Mouse (Mus musculus): ENCODE measurements around the gene Gm17402. TPM values are rescaled to one million over a fixed set of nuclear protein-coding genes. Genes with fewer than 3 reads are reported as not detected.

The Gm17402 gene
- total RNA-seq (2021) = not detected in 2 replicates
- long read RNA-seq = 0 reads

DNA sequence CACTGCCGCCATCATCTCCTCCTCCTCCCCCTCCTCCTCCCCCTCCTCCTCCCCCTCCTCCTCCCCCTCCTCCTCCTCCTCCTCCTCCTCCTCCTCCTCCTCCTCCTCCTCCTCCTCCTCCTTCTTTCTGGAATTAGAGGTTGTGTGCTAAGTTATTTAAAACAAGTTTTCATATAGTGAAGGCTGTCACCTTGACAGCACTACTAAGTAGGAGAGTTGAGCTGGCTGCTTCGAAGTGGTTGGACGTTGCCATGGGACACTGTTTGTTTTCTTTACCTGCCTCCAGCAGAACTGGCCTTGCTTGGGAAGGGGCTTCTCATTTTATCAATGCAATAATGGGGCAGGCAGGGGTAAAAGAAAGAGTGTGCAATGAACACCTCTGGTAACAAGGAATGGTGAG is at the start of gene Gm17402:
Gene Gm17402, minus strand, starts transcription at position 101 of the 400 bp plus-strand sequence.
- no peak for DNase-seq

DNA sequence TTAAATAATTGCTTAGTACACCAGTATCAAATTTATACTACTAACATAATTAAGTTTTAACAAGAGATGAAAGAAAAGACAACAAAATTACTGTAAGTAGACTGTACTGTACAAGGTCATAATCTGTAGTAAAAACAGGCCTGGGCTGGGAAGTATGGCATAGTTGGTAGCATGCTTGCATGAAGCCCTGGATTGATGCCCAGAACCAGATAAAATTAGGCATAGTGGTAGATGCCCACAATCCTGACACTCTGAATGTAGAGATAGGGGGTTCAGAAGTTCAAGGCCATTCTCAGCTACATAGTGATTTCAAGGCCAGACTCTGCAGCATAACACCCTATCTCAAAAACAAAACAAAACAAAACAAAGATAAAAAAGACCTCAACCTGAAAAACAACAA is 3.3 kb upstream of the Gm17402 start:
- DNase-seq = no peak

DNA sequence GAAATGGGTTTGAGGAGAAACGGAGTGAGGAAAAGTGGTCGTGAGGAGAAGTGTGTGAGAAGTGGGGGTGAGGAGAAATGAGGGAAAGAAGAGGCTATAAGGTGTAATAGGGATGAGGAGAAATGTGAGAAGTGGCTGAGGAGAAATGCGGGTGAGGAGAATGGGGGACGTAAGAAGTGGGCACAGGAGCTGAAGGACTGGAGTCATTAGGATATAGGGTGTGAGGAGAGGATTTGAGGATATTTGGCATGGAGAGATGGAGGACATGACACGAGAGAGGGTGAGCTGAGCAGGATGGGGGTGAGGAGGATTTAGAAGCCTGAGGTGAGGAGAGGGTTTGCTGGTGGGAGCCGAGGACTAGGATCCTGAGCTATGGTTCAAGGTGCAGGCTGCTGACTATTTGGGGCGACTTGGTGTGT is 594 bp downstream of the Gm17402 start:
- DNase-seq = no peak

DNA sequence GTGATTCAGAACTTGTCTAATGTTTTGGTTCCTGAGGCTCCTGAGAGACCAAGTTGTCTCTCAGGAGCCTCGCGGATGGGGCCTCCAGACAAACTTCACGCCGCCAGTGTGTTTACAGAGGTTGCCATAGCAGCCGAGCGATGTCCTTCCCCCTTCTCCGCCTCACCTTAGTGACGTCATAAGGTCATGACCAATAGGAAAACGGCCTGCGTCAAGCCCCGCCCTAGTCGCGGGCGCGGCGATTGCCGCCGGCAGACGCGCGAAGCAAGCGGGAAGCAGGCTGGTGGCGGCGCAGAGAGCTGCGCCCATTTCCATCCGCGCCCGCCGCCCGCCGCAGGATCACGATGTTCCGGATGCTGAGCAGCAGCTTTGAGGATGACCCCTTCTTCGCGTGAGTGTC is 1.1 kb downstream of the Gm17402 start, which contains the start of gene Mlf1:
Gene Mlf1, plus strand, starts transcription at position 226 of the 400 bp plus-strand sequence.
- peak; percentile 91 for DNase-seq

DNA sequence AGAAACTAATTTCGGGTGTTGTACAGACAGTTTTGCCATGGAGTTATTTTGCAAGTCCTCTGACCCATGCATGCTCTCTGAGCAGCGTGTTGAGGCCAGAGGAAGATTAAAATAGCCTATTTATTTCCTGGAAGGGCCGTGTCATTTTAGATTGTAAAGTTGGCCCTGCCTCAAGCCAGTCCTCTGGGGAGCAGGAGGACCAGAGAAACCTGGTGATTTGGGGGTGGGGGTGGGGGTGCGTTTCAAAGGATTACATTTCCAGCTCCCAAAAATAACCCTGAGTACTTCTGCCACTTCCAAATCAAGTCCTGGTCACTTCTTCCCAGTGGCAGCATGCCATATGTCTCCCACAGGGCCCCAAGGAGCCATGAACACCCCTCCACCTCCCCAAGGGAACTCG is 2.2 kb downstream of the Gm17402 start:
- no peak for DNase-seq

DNA sequence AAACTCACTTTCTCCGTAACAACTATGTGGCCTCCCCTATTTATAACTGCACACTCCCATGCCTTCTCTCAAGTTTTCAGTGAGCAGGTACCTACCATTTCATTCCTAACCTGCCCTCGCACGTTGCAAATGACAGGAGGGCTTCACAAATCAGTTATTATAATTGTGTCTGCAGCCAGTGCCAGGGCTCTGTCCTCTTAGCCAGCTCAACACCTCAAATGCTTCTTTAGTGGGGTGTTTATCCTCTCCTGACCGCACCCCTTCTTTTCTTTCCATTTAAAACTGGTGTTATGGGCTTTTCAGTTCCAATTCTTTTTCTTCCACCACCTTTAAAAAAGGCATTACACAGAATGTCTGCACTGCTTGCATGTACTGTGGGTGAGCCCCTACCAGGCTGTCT is 2.8 kb downstream of the Gm17402 start:
- no peak for DNase-seq

DNA sequence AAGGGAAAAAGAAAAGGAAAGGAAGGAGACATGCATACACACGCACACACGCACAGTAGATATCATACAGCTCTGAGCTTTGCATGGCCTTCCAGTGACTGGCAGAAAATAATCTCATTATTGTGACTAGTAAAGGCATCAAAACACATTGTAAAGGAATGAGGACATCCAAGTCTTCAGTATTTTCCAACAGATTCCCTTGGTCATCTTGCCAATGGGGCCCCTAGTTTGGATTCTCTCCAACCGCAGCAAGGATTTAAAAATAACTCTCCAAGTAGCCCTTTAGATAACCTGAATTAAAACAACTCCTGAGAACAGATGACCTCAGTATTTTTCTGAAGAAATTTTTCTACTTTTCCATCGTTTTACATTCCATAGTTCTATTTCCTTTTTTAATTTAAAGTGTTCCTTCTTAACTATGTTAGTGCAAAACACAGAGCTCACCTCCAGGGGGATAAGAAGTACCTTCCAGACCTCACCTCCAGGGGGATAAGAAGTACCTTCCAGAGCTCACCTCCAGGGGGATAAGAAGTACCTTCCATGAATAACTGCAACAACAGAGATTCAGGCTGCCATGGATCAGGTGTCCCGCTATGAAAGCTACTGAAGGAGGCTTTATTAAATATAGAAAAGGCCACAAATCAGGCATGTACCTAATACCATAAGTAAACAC is 5.4 kb downstream of the Gm17402 start:
- DNase-seq = no peak

DNA sequence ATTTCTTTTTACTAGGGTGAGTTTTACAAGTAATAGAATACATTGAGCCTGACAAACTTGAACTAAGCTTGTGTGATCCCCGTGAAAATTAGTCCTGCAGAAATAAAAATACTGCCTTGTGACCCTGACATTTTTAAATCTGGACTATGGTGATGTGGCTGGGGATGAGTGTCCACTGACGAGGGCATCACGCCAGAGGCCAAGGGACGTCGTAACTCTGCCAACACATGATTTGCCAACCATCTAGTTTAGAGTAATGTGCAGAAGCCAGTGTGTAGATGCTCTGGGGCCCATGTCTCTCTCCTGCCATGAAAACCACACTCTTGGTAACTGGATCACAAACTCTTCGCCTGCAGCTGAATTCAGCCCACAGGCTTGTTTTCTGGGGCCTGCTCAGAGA is 7.5 kb downstream of the Gm17402 start:
- peak; percentile 79 for DNase-seq

DNA sequence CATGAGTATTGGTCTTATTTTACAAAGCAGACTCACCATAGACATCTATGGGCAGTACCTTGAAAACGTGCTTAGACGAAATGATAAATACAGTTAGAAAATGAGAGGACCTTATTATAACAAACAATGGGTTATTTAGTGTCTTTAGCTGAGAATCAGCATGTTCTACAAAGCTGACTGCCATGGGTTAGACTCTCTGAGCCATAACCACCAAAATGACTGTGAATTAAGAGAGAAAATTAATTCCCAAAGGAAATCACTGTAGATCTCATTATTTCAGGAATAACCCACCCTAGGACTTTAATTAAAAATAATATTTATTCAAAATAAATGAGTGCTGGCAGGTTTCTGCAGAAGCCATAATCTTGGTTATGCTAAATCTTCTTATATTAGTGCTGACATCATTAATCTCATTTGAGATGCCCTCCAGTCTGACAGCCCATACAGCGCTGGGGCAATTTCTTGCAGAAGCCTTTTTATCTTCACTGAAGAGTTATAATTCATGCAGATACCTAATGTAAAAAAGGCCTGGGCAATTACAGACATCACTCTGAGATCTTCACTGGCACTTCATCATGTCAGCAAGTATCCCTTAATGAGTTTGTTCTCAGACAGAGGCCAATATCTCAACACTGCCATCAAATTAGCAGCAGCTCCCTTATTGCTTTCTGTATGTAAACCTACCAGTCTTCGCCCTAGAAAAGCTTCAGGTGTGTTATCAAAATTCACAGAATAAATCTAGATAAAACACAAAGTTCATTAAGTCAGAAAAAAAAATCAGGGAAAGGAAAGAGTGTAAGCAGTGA is 8.7 kb downstream of the Gm17402 start:
- DNase-seq = no peak

DNA sequence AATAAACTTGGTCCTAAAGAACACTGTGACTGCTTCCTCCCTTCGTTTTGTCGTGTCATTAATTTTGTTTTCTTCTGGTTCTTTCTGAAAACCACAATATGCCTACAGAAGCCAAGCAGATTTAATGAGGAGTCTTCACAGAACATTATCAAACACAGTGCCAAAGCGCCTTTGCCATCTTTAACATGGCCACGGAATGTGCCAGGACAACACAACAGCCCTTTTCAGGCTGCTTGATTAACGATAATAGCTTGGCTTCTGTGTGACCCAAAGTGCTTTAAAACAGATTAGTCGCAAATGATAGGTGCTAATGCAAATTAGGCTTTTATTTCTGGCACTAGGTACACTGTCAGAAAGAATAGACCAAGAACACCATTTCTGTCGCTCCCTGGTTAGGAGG is 16.6 kb downstream of the Gm17402 start:
- DNase-seq = no peak

DNA sequence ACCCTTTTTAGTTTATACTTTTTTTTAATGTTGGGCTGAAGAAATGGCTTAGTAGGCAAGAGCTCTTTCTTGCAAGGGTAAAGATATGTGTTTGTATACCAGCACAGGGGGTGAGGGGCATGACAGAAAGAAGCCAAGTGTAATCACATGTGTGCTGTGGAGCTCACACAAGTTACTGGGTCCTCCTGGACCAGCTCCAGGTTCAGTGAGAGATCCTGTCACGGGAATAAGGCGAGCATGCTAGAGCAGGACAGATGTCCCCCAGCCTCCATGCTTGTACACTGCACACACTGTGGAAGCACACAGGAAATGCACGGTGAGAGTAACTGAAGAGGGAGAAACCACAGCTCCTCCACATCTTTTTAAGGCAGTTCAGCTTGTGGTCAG is 22.2 kb downstream of the Gm17402 start:
- no peak for DNase-seq

DNA sequence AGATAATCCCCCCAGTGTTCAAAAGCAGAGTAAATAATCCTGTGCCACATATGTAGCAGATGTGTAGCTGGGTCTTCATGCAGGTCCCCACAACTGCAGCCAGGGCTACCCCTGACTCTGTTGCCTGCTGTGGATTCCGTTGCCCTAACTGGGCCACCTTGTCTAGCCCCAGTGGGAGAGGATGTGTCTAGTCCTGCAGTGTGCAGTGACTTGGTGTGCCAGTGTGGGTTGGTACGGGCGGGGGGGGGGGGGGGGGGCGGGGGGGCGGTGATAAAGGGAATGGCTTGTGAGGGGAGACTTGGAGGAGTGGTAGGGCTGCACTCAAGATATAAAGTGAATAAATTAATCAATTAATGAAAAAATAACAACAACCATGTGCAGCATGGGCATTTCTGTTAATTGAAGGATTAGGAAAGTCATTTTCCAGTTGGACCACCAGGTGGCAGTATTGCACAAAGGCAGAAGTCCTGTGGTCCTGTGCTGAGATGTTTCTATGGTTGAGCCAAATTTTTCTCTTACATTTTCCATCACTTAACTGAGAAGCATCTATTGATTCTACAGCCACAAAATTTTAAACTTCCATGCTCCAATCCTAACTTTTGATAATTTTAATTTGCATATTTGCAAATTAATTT is 22.7 kb downstream of the Gm17402 start:
- peak; percentile 49 for DNase-seq

DNA sequence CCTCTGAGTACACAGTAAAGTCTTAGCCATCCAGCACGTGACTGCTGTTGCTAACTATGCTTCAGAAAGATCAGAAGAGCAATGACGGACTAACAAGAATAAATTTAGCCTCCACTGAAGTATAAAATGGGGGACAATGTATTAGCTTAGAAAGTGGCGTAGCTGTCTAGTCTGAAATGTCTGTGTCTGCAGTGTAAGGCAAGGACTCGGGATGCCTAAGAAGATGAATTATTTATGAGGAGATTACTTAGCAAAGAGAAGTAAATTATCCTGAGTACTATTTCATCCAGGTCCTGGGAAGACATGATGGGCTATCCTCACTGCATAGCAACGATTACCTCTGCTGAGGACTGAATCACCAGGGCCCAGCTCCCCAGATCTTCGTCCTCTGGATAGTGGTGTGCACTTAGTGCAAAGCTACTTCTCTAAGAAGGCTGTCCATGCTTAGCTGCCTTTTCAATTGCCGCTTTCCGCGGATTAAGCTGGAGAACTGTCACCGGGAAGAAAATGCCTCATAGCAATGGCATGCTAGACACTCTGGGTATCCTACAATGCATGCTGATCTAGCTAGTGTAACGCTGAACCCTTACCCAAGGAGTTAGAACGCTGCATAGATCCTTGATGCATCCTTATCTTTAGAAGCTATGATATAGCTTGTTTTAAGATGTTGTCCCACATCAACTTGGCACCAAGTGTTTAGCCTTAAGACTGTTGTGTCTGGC is 23.4 kb downstream of the Gm17402 start:
- no peak for DNase-seq

DNA sequence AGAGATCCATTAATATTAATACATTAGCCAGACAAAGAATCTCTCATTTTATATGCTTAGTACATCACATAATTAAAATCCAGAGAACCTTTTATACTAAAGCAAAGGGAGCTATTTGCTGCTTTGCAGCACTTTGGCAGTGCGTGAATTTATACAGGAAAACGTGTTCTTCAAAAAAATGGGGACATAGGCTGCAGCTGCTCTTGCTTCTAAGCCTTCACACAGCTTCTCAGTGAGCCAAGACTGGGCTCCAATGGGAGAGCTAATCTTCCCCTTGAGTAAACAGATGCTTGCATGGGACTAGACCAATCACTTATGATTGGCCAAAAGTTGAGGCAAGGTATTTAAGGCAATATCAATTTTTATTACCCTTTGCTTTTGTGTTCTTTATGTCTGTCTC is 28.3 kb downstream of the Gm17402 start:
- DNase-seq = no peak

DNA sequence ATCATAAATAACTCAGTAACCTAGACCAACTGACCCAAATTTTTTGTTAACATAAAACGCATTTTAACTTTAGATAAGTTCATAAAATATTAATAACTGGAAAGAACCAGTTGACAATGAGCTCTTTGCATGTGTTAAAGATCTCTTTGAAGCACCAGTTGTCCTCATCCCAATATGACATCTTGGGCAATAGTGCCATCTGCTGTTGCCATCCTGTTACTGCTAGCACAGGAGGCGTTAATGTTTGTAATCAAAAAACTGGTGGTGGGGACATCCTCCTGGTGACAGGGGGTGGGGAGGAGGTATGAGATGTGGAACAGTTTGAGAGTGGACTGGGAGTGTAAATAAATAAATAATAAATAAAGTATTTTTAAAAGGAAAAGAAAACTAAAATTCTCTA is 30.4 kb downstream of the Gm17402 start:
- peak; percentile 38 for DNase-seq

DNA sequence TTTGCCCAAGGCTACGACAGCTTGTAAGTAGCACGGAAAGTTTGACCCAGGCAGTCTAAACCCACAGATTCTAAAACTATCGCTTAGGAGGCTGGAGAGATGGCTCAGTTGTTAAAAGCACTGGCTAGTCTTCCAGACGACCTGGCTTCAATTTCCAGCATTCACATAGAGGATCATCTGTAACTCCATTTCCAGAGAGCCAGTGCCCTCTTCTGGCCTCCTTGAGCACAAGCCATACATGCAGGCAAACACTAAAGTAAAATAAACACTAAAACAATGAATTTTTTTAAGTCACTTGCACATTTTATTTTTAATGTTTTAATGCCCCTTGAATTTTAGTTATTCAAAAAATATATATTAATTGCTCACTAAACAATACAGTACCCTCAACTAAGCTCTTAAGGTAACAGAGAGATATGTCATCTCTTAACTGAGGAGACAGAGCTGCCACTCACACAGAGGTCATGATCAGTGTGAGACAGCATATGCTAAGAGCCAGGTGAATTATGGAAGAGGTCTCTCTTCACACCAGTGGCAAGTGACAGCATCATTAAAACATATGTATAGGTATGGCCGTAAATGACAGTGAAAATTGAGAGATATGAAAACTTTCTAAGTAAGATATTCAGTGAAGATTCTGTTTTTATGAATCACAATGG is 31.8 kb downstream of the Gm17402 start:
- no peak for DNase-seq

DNA sequence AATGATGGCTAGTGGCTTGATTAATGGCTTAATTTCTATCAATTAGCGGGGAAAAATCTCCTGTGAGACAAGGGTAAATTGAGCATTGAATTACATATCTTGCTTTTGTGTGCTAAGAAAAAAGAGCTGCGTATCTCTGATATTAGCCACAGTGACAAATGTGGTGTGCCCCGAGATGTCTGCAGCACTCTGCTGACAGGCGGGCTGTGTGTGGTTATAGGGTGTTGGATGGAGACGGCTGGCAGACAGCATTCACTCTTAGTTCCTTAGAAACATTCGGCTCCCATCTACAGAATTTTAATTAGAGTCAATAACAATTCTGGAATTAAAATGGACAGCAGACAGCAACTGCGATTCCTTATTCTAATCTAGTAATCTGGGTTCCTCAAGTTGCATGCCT is 34.0 kb downstream of the Gm17402 start:
- DNase-seq = no peak

DNA sequence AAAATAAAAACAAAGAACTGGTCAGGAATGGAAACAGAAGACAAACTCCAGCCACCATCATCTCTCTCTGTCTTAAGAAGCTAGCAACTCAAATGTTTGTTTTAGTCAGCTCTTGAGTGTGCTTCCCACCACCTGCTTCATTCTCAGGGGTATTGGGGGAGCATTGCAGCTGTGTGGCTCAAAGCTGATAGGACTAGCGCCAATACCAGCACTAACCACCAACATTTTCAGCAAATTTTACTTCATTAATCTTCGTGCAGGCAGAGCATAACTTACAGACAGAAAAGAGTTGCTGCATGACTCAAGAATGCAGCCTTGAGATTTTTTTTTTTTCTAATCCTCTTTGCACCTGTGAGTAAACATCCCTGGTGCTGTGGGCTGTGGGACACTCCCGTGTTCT is 35.4 kb downstream of the Gm17402 start:
- no peak for DNase-seq

DNA sequence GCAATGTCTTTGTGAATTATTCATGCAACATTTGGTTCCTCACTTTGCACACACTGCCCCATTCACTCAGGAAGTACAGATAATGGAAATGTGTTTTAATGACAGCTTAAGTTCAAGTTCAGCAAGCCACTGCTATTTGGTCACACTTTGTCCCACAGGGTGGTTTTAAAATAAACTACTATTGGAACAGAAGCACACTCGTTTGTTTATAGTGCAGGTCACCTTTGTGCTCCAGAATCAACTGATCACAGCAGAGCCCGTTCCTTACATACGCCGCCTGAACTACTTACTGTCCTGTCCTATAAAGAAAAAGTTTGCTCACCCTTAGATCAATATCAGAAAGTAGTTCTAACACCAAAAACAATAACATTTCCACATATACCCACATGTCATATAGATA is 52.5 kb downstream of the Gm17402 start:
- no peak for DNase-seq
